Mouse (Mus musculus) midbrain, embryonic 11.5 days (tissue): ENCODE results near the gene Ptgr1. TPM values are rescaled to one million over a fixed set of nuclear protein-coding genes. Genes with fewer than 3 reads are reported as not detected.

Experiments used
- ATAC-seq: fragments of 200-750 bp; cut with Nextera tagmentation; 2 replicates; pipeline ENCODE4 v1.8.0; 2017; ENCODE audit warnings: moderate TSS enrichment, moderate library complexity; ENCODE audit not compliant: low FRiP score
- DNase-seq: peaks from one replicate; pipeline ENCODE4 v3.0.0; 2015; ENCODE audit warnings: low spot score; ENCODE audit errors: missing footprints
- H3K27ac ChIP-seq: fragments of 300-500 bp; sonication (generic); 2 replicates; pipeline ENCODE4 v1.5.1; 2014; ENCODE audit warnings: low read depth, low read length
- H3K27me3 ChIP-seq: fragments of 300-500 bp; sonication (generic); 2 replicates; pipeline ENCODE4 v1.6.1; 2014; ENCODE audit warnings: mild to moderate bottlenecking, low read length, moderate library complexity, mixed read lengths; ENCODE audit not compliant: control insufficient read depth, insufficient read depth
- H3K36me3 ChIP-seq: fragments of 300-500 bp; sonication (generic); 2 replicates; pipeline ENCODE4 v1.6.1; 2014; ENCODE audit warnings: mild to moderate bottlenecking, low read length, moderate library complexity, mixed read lengths; ENCODE audit not compliant: control insufficient read depth, insufficient read depth
- H3K4me1 ChIP-seq: fragments of 300-500 bp; sonication (generic); 2 replicates; pipeline ENCODE4 v1.6.1; 2014; ENCODE audit warnings: low read length; ENCODE audit not compliant: control insufficient read depth, insufficient read depth
- H3K4me2 ChIP-seq: fragments of 300-500 bp; sonication (generic); 2 replicates; pipeline ENCODE4 v1.6.1; 2014; ENCODE audit warnings: mild to moderate bottlenecking, moderate library complexity
- H3K4me3 ChIP-seq: fragments of 300-500 bp; sonication (generic); 2 replicates; pipeline ENCODE4 v1.5.1; 2014; ENCODE audit warnings: low read depth, low read length
- H3K9ac ChIP-seq: fragments of 300-500 bp; sonication (generic); 2 replicates; pipeline ENCODE4 v1.6.1; 2014; ENCODE audit warnings: low read length
- H3K9me3 ChIP-seq: fragments of 300-500 bp; sonication (generic); 2 replicates; pipeline ENCODE4 v1.6.1; 2016; ENCODE audit warnings: low read length; ENCODE audit not compliant: control insufficient read depth
- WGBS: fragments of 180-500 bp; shearing (Covaris S2); extraction: QIAGEN DNeasy Blood & Tissue Kit; methylation state at CpG from one replicate; pipeline ENCODE4 v1.1.7; 2014; 5-methylcytosine and 5-hydroxymethylcytosine counted together
- polyA plus RNA-seq: library from polyadenylated mRNA; unstranded; fragments of >200 nt; fragmentation: Nextera tagmentation; extraction: Ambion mirVana; gene quantifications from 2 replicates; pipeline ENCODE4 v1.2.1, GENCODE M21; 2014

The Ptgr1 gene
- polyA plus RNA-seq, 1 experiment from 2014 or later, result 16.2 TPM

GRCm38 (mm10) chr4:58925664-58926063, 61.3 kb downstream of the Ptgr1 start:
- Histone ChIP-seq H3K9ac (no peak overlapping the region), H3K4me3 (no peak overlapping the region), H3K36me3 (no peaks in the 10 kb centered on the region), H3K9me3 (no peaks in the 10 kb centered on the region; the same call in 1 of the 2 replicates), H3K4me2 (no peak overlapping the region), H3K4me1 (no peaks in the 10 kb centered on the region), H3K27ac (no peak overlapping the region), H3K27me3 (no peaks in the 10 kb centered on the region)
- WGBS, result 46% methylated on average over 5 of the region's 5 CpGs
- ATAC-seq (no peak), DNase-seq (no peak)

GRCm38 (mm10) chr4:58923933-58924332, 63.0 kb downstream of the Ptgr1 start:
- no peak overlapping the region for H3K9ac ChIP-seq
- H3K9me3 ChIP-seq, result no peaks in the 10 kb centered on the region; the same call in 1 of the 2 replicates
- no peak overlapping the region for H3K4me3 ChIP-seq
- no peaks in the 10 kb centered on the region for H3K27me3 ChIP-seq
- no peak overlapping the region for H3K27ac ChIP-seq
- DNase-seq (no peak), ATAC-seq (no peak)
- no peaks in the 10 kb centered on the region for H3K4me1 ChIP-seq
- no peaks in the 10 kb centered on the region for H3K36me3 ChIP-seq
- H3K4me2 ChIP-seq, result no peak overlapping the region
- WGBS, result 87% methylated on average over 2 of the region's 2 CpGs

Other genes with a start within 250 kb of the Ptgr1 start
- 0.11 TPM in 1 of 2 replicates, not detected in the other for gene Olfr267, start 199.4 kb downstream of the Ptgr1 start, polyA plus RNA-seq
- 38.7 and 42.3 TPM in 2 replicates for gene Ecpas, start 74.4 kb downstream of the Ptgr1 start, polyA plus RNA-seq
- gene Zkscan16, start 43.5 kb downstream of the Ptgr1 start, polyA plus RNA-seq, result 0.95 and 1.0 TPM in 2 replicates
- gene Dnajc25, start 7.9 kb upstream of the Ptgr1 start, polyA plus RNA-seq, result 5.3 and 5.5 TPM in 2 replicates
- gene Gm20503, start 16.1 kb upstream of the Ptgr1 start, polyA plus RNA-seq, result 5.4 and 7.8 TPM in 2 replicates
- gene Gng10, start 48.0 kb upstream of the Ptgr1 start, polyA plus RNA-seq, result 89.7 and 95.8 TPM in 2 replicates
- gene AI481877, start 151.9 kb upstream of the Ptgr1 start, polyA plus RNA-seq, result not detected in 2 replicates
- 12.8 and 12.9 TPM in 2 replicates for gene Ugcg, start 202.1 kb upstream of the Ptgr1 start, polyA plus RNA-seq